Mouse (Mus musculus): ENCODE measurements at regions not wholly inside any gene's neighbourhood (a gene's known extent, or its start where the extent isn't known, plus 50 kb on each side); places are given as distances from the start of the nearest gene placed in this dataset.

- Histone ChIP-seq H3K9me3 (ENCODE audit: control insufficient read depth, low read length) (peaks cover 5% of the 10 kb centered on the region; the same call in 1 of the 2 replicates), H3K4me2 (ENCODE audit: low read depth, low read length) (no peak overlapping the region), H3K9ac (ENCODE audit: low read length) (no peak overlapping the region), H3K27me3 (ENCODE audit: control insufficient read depth, insufficient read depth, low read depth, low read length) (no peaks in the 10 kb centered on the region), H3K4me3 (ENCODE audit: low read length) (no peak overlapping the region), H3K27ac (ENCODE audit: low read length) (no peak overlapping the region), H3K4me1 (replicated peaks; ENCODE audit: control insufficient read depth, insufficient read depth, low read length) (no peaks in the 10 kb centered on the region), H3K36me3 (ENCODE audit: control insufficient read depth, insufficient read depth, low read length) (no peaks in the 10 kb centered on the region)
- WGBS, result 69% methylated on average over 5 of the region's 5 CpGs
- ATAC-seq (ENCODE audit: low read depth), result no peak
Observed at GRCm38 (mm10) chr1:118741286-118741685, 113.5 kb downstream of the Tfcp2l1 start.

- WGBS, result 67% methylated on average over 5 of the region's 5 CpGs
- no peak for ATAC-seq (ENCODE audit: low read depth)
- Histone ChIP-seq H3K36me3 (ENCODE audit: control insufficient read depth, insufficient read depth, low read length) (no peaks in the 10 kb centered on the region), H3K4me3 (ENCODE audit: low read length) (no peak overlapping the region), H3K9ac (ENCODE audit: low read length) (no peak overlapping the region), H3K9me3 (ENCODE audit: control insufficient read depth, low read length) (no peaks in the 10 kb centered on the region; the same call in 1 of the 2 replicates), H3K4me1 (replicated peaks; ENCODE audit: control insufficient read depth, insufficient read depth, low read length) (no peaks in the 10 kb centered on the region), H3K27ac (ENCODE audit: low read length) (no peak overlapping the region), H3K4me2 (ENCODE audit: low read depth, low read length) (no peak overlapping the region), H3K27me3 (ENCODE audit: control insufficient read depth, insufficient read depth, low read depth, low read length) (no peaks in the 10 kb centered on the region)
Observed at GRCm38 (mm10) chr1:118748196-118748595, 120.5 kb downstream of the Tfcp2l1 start.

- Histone ChIP-seq H3K9me3 (ENCODE audit: control insufficient read depth, low read length) (no peaks in the 10 kb centered on the region), H3K27ac (ENCODE audit: low read length) (no peak overlapping the region), H3K4me3 (ENCODE audit: low read length) (no peak overlapping the region), H3K4me1 (replicated peaks; ENCODE audit: control insufficient read depth, insufficient read depth, low read length) (no peaks in the 10 kb centered on the region), H3K4me2 (ENCODE audit: low read depth, low read length) (no peak overlapping the region), H3K36me3 (ENCODE audit: control insufficient read depth, insufficient read depth, low read length) (no peaks in the 10 kb centered on the region), H3K9ac (ENCODE audit: low read length) (no peak overlapping the region), H3K27me3 (ENCODE audit: control insufficient read depth, insufficient read depth, low read depth, low read length) (no peaks in the 10 kb centered on the region)
- 51% methylated on average over 3 of the region's 3 CpGs for WGBS
- ATAC-seq (ENCODE audit: low read depth), result no peak
Observed at GRCm38 (mm10) chr1:118752869-118753268, 125.1 kb downstream of the Tfcp2l1 start.

- Histone ChIP-seq H3K4me3 (ENCODE audit: low read length) (no peak overlapping the region), H3K36me3 (ENCODE audit: control insufficient read depth, insufficient read depth, low read length) (no peaks in the 10 kb centered on the region), H3K9me3 (ENCODE audit: control insufficient read depth, low read length) (no peaks in the 10 kb centered on the region), H3K4me1 (replicated peaks; ENCODE audit: control insufficient read depth, insufficient read depth, low read length) (no peaks in the 10 kb centered on the region), H3K4me2 (ENCODE audit: low read depth, low read length) (no peak overlapping the region), H3K9ac (ENCODE audit: low read length) (no peak overlapping the region), H3K27ac (ENCODE audit: low read length) (no peak overlapping the region), H3K27me3 (ENCODE audit: control insufficient read depth, insufficient read depth, low read depth, low read length) (no peaks in the 10 kb centered on the region)
- WGBS, result 52% methylated on average over 9 of the region's 9 CpGs
- ATAC-seq (ENCODE audit: low read depth), result no peak
Observed at GRCm38 (mm10) chr1:118756171-118756865, 128.6 kb downstream of the Tfcp2l1 start.

- Histone ChIP-seq H3K27me3 (ENCODE audit: control insufficient read depth, insufficient read depth, low read depth, low read length) (no peaks in the 10 kb centered on the region), H3K36me3 (ENCODE audit: control insufficient read depth, insufficient read depth, low read length) (no peaks in the 10 kb centered on the region), H3K4me3 (ENCODE audit: low read length) (no peak overlapping the region), H3K9ac (ENCODE audit: low read length) (no peak overlapping the region), H3K4me1 (replicated peaks; ENCODE audit: control insufficient read depth, insufficient read depth, low read length) (no peaks in the 10 kb centered on the region), H3K27ac (ENCODE audit: low read length) (no peak overlapping the region), H3K9me3 (ENCODE audit: control insufficient read depth, low read length) (no peaks in the 10 kb centered on the region), H3K4me2 (ENCODE audit: low read depth, low read length) (no peak overlapping the region)
- 57% methylated on average over 3 of the region's 4 CpGs for WGBS
- ATAC-seq (ENCODE audit: low read depth), result no peak
Observed at GRCm38 (mm10) chr1:118757340-118758030, 129.7 kb downstream of the Tfcp2l1 start.

- no peaks in the 10 kb centered on the region for H3K36me3 ChIP-seq (ENCODE audit: control insufficient read depth, insufficient read depth, low read length)
- no peaks in the 10 kb centered on the region for H3K4me1 ChIP-seq (replicated peaks; ENCODE audit: control insufficient read depth, insufficient read depth, low read length)
- no peak overlapping the region for H3K4me2 ChIP-seq (ENCODE audit: low read depth, low read length)
- H3K27ac ChIP-seq (ENCODE audit: low read length), result no peak overlapping the region
- H3K4me3 ChIP-seq (ENCODE audit: low read length), result no peak overlapping the region
- no peak overlapping the region for H3K9ac ChIP-seq (ENCODE audit: low read length)
- ATAC-seq (ENCODE audit: low read depth), result no peak
- no peaks in the 10 kb centered on the region for H3K9me3 ChIP-seq (ENCODE audit: control insufficient read depth, low read length)
- 71% methylated on average over 4 of the region's 4 CpGs for WGBS
- no peaks in the 10 kb centered on the region for H3K27me3 ChIP-seq (ENCODE audit: control insufficient read depth, insufficient read depth, low read depth, low read length)
Observed at GRCm38 (mm10) chr1:118758031-118758400, 130.3 kb downstream of the Tfcp2l1 start.

GRCm38 (mm10) chr1:118759141-118759932 is 131.6 kb downstream of the Tfcp2l1 start:
- WGBS, result 20% methylated on average over 7 of the region's 7 CpGs
- Histone ChIP-seq H3K36me3 (ENCODE audit: control insufficient read depth, insufficient read depth, low read length) (no peaks in the 10 kb centered on the region), H3K27ac (ENCODE audit: low read length) (no peak overlapping the region), H3K4me3 (ENCODE audit: low read length) (no peak overlapping the region), H3K9me3 (ENCODE audit: control insufficient read depth, low read length) (no peaks in the 10 kb centered on the region), H3K4me2 (ENCODE audit: low read depth, low read length) (no peak overlapping the region), H3K4me1 (replicated peaks; ENCODE audit: control insufficient read depth, insufficient read depth, low read length) (no peaks in the 10 kb centered on the region), H3K9ac (ENCODE audit: low read length) (no peak overlapping the region), H3K27me3 (ENCODE audit: control insufficient read depth, insufficient read depth, low read depth, low read length) (no peaks in the 10 kb centered on the region)
- peak; percentile 45; the same call in 1 of the 2 replicates for ATAC-seq (ENCODE audit: low read depth)

- 54% methylated on average over 9 of the region's 9 CpGs for WGBS
- no peak for ATAC-seq (ENCODE audit: low read depth)
Observed at GRCm38 (mm10) chr1:118765525-118765924, 137.8 kb downstream of the Tfcp2l1 start.

GRCm38 (mm10) chr1:118768831-118769230 is 141.1 kb downstream of the Tfcp2l1 start:
- no peak for ATAC-seq (ENCODE audit: low read depth)

More at GRCm38 (mm10) chr1:118765525-118765924, 137.8 kb downstream of the Tfcp2l1 start:
- no peak overlapping the region for H3K27ac ChIP-seq (ENCODE audit: low read length)
- H3K27me3 ChIP-seq (ENCODE audit: control insufficient read depth, insufficient read depth, low read depth, low read length), result no peaks in the 10 kb centered on the region
- no peak overlapping the region for H3K4me3 ChIP-seq (ENCODE audit: low read length)
- H3K9ac ChIP-seq (ENCODE audit: low read length), result no peak overlapping the region
- no peaks in the 10 kb centered on the region for H3K9me3 ChIP-seq (ENCODE audit: control insufficient read depth, low read length)
- H3K4me2 ChIP-seq (ENCODE audit: low read depth, low read length), result no peak overlapping the region
- no peaks in the 10 kb centered on the region for H3K36me3 ChIP-seq (ENCODE audit: control insufficient read depth, insufficient read depth, low read length)
- H3K4me1 ChIP-seq (replicated peaks; ENCODE audit: control insufficient read depth, insufficient read depth, low read length), result no peaks in the 10 kb centered on the region

More at GRCm38 (mm10) chr1:118768831-118769230, 141.1 kb downstream of the Tfcp2l1 start:
- H3K9me3 ChIP-seq (ENCODE audit: control insufficient read depth, low read length), result no peaks in the 10 kb centered on the region
- H3K27ac ChIP-seq (ENCODE audit: low read length), result no peak overlapping the region
- H3K27me3 ChIP-seq (ENCODE audit: control insufficient read depth, insufficient read depth, low read depth, low read length), result no peaks in the 10 kb centered on the region; the same call in 1 of the 2 replicates
- no peak overlapping the region for H3K4me3 ChIP-seq (ENCODE audit: low read length)
- H3K36me3 ChIP-seq (ENCODE audit: control insufficient read depth, insufficient read depth, low read length), result no peaks in the 10 kb centered on the region
- H3K4me2 ChIP-seq (ENCODE audit: low read depth, low read length), result no peak overlapping the region
- WGBS, result 18% methylated on average over 4 of the region's 4 CpGs
- no peaks in the 10 kb centered on the region for H3K4me1 ChIP-seq (replicated peaks; ENCODE audit: control insufficient read depth, insufficient read depth, low read length)
- no peak overlapping the region for H3K9ac ChIP-seq (ENCODE audit: low read length)
